Mouse (Mus musculus) Patski (cell line): ENCODE data around the gene Fam20a. TPM values are rescaled to one million over a fixed set of nuclear protein-coding genes. Genes with fewer than 3 reads are reported as not detected.
A peak's percentile ranks its signal among the peaks of the same experiment; 100 is the strongest.

Experiments used
- ATAC-seq: fragments of 100-300 bp; one replicate; pipeline ENCODE4 v1.8.0; 2021
- CTCF ChIA-PET: fragments of 350-600 bp; sonication (Branson Sonifier 250); formaldehyde crosslinking; loops from one replicate; lab custom pipeline; 2022; ENCODE audit warnings: inconsistent platforms; lab: Charles Lee
- POLR2A ChIA-PET: fragments of 350-600 bp; sonication (Branson Sonifier 250); formaldehyde crosslinking; loops from one replicate; lab custom pipeline; 2022; ENCODE audit warnings: antibody characterized with exemption, inconsistent platforms; lab: Charles Lee
- DNase-seq: peaks from one replicate; pipeline ENCODE4 v3.0.0-alpha.2; 2011; ENCODE audit warnings: low read depth, low spot score
- H3K27me3 ChIP-seq: fragments of 371-371 bp; one replicate; pipeline ENCODE4 v1.5.1; 2021
- CTCF ChIP-seq: fragments of 100-300 bp; IDR thresholded peaks from one replicate; pipeline ENCODE4 v1.5.1; 2021
- in situ Hi-C: fragments of 300-500 bp; cut with MboI; formaldehyde crosslinking; loops from 3 replicates; pipeline ENCODE4 v1.11.1; 2018; ENCODE audit warnings: low pct_unique_long_range_greater_than_20kb, mixed read lengths
- polyA plus RNA-seq: library from polyadenylated mRNA; unstranded; gene quantifications from one replicate; pipeline ENCODE4 v1.2.3, GENCODE M21; 2021

The Fam20a gene
- 0.14 TPM for polyA plus RNA-seq

GRCm38 (mm10) chr11:109721781-109722446, at the start of gene Fam20a:
Gene Fam20a, minus strand, starts transcription at chr11:109722279.
- peaks cover 26% of the 10 kb centered on the region for H3K27me3 ChIP-seq
- peak; percentile 66 for ATAC-seq
- ChIA-PET POLR2A (interaction anchor here (1.0 kb wide), 1 partner anchor 50 kb away, joined by 6 read pairs; no protein-coding TSS in a partner anchor), CTCF (interaction anchor here (1.1 to 1.5 kb wide), 3 partner anchors 15 to 54 kb away, joined by 3 to 4 read pairs (median 3); no protein-coding TSS in a partner anchor)
- in situ Hi-C loops, result no loop called here
- peak; percentile 31 for TF ChIP-seq CTCF
- no peak for DNase-seq

- in situ Hi-C loops, result no loop called here
- ATAC-seq (no peak), DNase-seq (no peak)
- CTCF ChIA-PET, result no interaction called here
- H3K27me3 ChIP-seq, result peaks cover 4% of the 10 kb centered on the region
- no peak for TF ChIP-seq CTCF
- POLR2A ChIA-PET, result no interaction called here
Observed at GRCm38 (mm10) chr11:109771381-109771780, 49.3 kb upstream of the Fam20a start.

DNA sequence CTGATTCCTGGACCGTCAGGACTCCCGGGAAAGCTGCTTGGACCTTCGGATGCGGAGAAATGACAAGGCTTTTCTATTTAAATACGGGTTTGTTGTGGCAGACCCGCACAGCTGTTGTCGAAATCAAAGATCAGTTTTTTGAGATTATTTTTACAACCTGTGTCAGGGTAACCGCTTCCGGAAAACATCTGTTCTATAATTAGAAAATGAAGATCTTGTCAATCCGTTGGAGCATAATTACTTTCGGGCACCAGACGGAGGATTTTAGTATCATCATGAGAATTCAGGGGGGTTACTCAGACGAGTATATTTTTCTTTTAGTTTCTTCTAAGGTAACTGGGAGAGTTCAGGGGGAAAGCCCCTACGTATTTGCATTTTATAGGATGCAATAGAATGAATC, 48.1 kb upstream of the Fam20a start:
- CTCF ChIA-PET, result no interaction called here

GRCm38 (mm10) chr11:109769091-109769490, 47.0 kb upstream of the Fam20a start:
- ATAC-seq (no peak), DNase-seq (no peak)
- no peak for TF ChIP-seq CTCF
- ChIA-PET CTCF (no interaction called here), POLR2A (no interaction called here)
- in situ Hi-C loops, result no loop called here
- peaks cover 7% of the 10 kb centered on the region for H3K27me3 ChIP-seq

More for the DNA sequence above, 48.1 kb upstream of the Fam20a start:
- in situ Hi-C loops, result no loop called here
- peaks cover 7% of the 10 kb centered on the region for H3K27me3 ChIP-seq
- no peak for DNase-seq
- POLR2A ChIA-PET, result no interaction called here
- no peak for TF ChIP-seq CTCF
- ATAC-seq, result no peak

DNA sequence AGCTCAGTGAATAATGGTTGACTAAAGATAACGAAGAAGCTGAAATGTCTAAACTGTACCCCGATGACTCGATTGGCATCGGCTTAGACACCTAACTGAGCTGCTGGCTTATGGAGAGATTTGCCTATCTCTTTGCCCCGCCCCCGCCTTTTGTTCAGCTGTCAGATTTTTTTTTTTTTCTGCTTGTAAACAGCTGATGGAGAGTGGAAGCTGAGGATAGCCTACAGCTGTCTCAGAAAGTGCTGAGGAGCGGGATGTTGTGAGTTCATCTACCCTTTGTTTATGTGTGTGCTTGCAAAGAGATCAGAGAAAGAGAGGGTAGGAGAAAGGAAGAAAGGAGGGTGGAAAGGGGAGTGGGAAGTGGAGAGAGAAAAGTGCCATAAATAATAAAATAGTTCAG, 38.0 kb upstream of the Fam20a start:
- in situ Hi-C loops, result no loop called here
- POLR2A ChIA-PET, result no interaction called here
- TF ChIP-seq CTCF, result no peak
- CTCF ChIA-PET, result no interaction called here
- ATAC-seq (no peak), DNase-seq (no peak)
- peaks cover 7% of the 10 kb centered on the region for H3K27me3 ChIP-seq

GRCm38 (mm10) chr11:109758616-109759215, 36.6 kb upstream of the Fam20a start:
- no peak for TF ChIP-seq CTCF
- ChIA-PET POLR2A (no interaction called here), CTCF (no interaction called here)
- in situ Hi-C loops, result no loop called here
- ATAC-seq, result no peak
- H3K27me3 ChIP-seq, result peaks cover 10% of the 10 kb centered on the region
- no peak for DNase-seq

GRCm38 (mm10) chr11:109754105-109754602, 32.1 kb upstream of the Fam20a start:
- CTCF ChIA-PET, result no interaction called here

GRCm38 (mm10) chr11:109751636-109752603, 29.8 kb upstream of the Fam20a start:
- in situ Hi-C loops, result no loop called here
- POLR2A ChIA-PET, result no interaction called here
- ATAC-seq (no peak), DNase-seq (no peak)
- CTCF ChIA-PET, result no interaction called here
- H3K27me3 ChIP-seq, result peaks cover 13% of the 10 kb centered on the region
- TF ChIP-seq CTCF, result no peak

More at GRCm38 (mm10) chr11:109754105-109754602, 32.1 kb upstream of the Fam20a start:
- no peak for TF ChIP-seq CTCF
- ATAC-seq (no peak), DNase-seq (no peak)
- in situ Hi-C loops, result no loop called here
- POLR2A ChIA-PET, result no interaction called here
- peaks cover 13% of the 10 kb centered on the region for H3K27me3 ChIP-seq

DNA sequence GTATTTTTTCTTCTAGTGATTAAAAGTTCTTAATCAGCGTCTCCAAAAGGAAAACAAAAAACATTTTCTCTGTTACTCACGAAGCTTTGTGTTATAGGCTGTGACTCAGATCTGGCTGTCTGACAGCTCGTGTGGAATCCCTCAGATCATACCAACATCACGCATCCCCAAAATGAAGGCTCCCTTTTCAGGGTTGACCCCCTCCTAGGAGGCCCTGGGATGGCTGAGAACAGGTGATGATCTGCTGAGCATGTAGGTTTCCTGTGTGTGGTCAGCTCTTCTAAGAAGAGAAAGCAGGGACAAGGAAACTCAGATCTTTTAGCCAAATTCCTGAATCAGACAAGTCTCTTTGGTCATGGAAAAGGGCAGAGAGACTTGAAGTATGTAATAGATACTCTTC, 23.1 kb upstream of the Fam20a start:
- CTCF ChIA-PET, result no interaction called here
- no peak for ATAC-seq

DNA sequence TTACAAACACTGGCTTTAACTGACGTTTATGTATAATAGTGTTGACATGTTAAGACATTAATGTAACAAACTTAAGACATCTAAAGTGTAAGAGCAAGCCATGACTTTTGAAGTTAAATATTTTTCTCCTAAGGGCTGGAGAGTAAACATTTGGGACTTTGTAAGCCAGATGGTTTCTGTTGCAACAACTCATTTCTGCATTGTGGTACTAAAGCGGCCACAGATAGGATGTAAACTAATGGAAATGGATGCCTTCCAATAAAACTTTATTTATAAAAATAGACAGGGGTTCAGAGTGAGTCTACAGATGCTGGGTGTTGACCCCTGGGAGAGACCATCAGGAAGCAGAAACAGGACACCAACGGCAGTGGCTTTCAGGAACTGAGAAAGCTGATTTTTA, 15.9 kb upstream of the Fam20a start:
- no peak for TF ChIP-seq CTCF
- no peak for DNase-seq
- in situ Hi-C loops, result no loop called here
- H3K27me3 ChIP-seq, result peaks cover 4% of the 10 kb centered on the region
- CTCF ChIA-PET, result interaction anchor here (1.5 kb wide), 1 partner anchor 16 kb away, joined by 3 read pairs; the partner anchor contains the start of gene Fam20a
- POLR2A ChIA-PET, result no interaction called here
- ATAC-seq, result no peak

More for the DNA sequence above, 23.1 kb upstream of the Fam20a start:
- H3K27me3 ChIP-seq, result peaks cover 5% of the 10 kb centered on the region
- in situ Hi-C loops, result no loop called here
- no peak for TF ChIP-seq CTCF
- POLR2A ChIA-PET, result no interaction called here
- DNase-seq, result no peak
